Mouse (Mus musculus) kidney, adult 2 months (tissue): ENCODE measurements around the gene Egfem1.

Experiments used
- CTCF ChIP-seq: fragments of 200-500 bp; conservative IDR thresholded peaks from 2 replicates; pipeline ENCODE4 v1.5.1; 2011; ENCODE audit warnings: low read depth, mild to moderate bottlenecking, control low read depth, low read length, moderate library complexity, mixed read lengths; ENCODE audit not compliant: insufficient read depth, insufficient read length
- POLR2A ChIP-seq: fragments of 200-500 bp; IDR thresholded peaks from one replicate; pipeline ENCODE4 v1.6.1; 2011; ENCODE audit warnings: low read depth, low read length, control low read depth

DNA sequence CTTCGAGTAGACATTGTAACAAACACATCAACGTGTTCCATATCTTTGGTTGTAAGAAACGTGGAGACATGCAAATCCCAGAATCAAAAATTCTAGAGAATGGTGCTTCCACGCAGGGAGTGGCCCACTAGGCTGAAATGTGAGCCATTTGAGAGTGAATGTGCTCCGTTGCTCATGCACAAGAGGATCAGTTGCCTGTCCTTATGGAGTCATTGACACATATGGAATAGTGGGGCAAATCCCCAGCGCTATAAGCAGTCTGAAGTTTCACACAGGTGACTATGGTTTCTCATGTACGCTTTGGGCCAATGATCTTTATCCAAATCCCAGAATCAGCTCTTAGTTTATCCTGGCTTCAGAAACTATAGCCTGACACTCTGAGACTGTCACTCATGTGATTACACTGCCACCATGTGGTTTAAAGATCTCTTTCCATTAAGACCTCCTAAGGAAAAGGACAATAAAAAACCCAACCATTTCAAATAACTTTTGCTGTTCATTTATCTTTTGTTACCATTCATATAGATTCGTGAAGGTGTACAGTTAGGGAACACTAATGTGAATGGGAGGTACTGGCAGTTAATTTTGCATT, 644.6 kb downstream of the Egfem1 start:
- no peak for TF ChIP-seq CTCF
- TF ChIP-seq POLR2A, result no peak
